ENCODE assay signal across 34 mouse cellular contexts in the genomic region with DNA sequence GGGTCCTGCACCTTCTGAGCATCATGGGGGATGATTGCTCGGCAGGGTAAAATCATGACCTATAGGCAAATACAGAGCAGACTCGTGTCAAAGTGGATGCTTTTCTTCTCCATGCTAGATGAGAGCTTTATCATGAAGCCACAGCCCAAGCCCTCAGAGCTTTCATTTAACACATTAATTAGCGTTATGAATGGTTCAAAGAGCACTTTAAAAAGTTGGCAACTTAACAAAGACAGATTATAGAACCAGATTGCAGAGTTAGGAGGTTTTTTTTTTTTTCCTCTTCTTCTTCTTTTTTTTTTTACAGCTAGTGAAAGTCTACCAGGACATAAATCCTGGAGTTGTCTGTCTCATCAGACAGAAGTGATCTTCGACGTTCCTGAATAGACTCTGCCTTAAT. TPM values are rescaled to one million over a fixed set of nuclear protein-coding genes. Genes with fewer than 3 reads are reported as not detected.
"Had no signal": no experiment of that assay in that cellular context is flagged by ENCODE, and none has a peak within 500 bp of the region (broad histone marks: within the 10 kb centered on the region; RNA-seq: fewer than 3 reads in every experiment).

No protein-coding gene starts in this region.

- H3K4me2 ChIP-seq: limb, embryonic 12.5 days; limb, embryonic 13.5 days; limb, embryonic 15.5 days; liver, embryonic 11.5 days; liver, embryonic 12.5 days; liver, embryonic 13.5 days; liver, embryonic 15.5 days; lung, embryonic 14.5 days; lung, embryonic 15.5 days; midbrain, embryonic 12.5 days; midbrain, embryonic 13.5 days; midbrain, embryonic 15.5 days; neural tube, embryonic 12.5 days had no signal

- H3K4me3 ChIP-seq: left cerebral cortex, adult 2 months; limb, embryonic 10.5 days; limb, embryonic 12.5 days; limb, embryonic 13.5 days; limb, embryonic 15.5 days; liver, embryonic 12.5 days; liver, embryonic 13.5 days; liver, embryonic 15.5 days; lung, embryonic 15.5 days; megakaryocyte, embryonic 14.5 days; midbrain, embryonic 10.5 days; midbrain, embryonic 12.5 days; midbrain, embryonic 13.5 days; midbrain, embryonic 15.5 days; myocyte; neural tube, embryonic 12.5 days had no signal

- H3K36me3 ChIP-seq: limb, embryonic 10.5 days; limb, embryonic 12.5 days; limb, embryonic 13.5 days; limb, embryonic 15.5 days; liver, embryonic 12.5 days; liver, embryonic 13.5 days; liver, embryonic 15.5 days; lung, embryonic 15.5 days; midbrain, embryonic 10.5 days; midbrain, embryonic 12.5 days; midbrain, embryonic 13.5 days; midbrain, embryonic 15.5 days; neural tube, embryonic 12.5 days had no signal

- ATAC-seq: liver, embryonic 12.5 days; liver, postnatal 0 days; lung, postnatal 0 days; midbrain, embryonic 13.5 days; midbrain, embryonic 15.5 days had no signal

- H3K9ac ChIP-seq: limb, embryonic 12.5 days; limb, embryonic 13.5 days; limb, embryonic 15.5 days; liver, embryonic 12.5 days; liver, embryonic 13.5 days; liver, embryonic 14.5 days; liver, embryonic 15.5 days; liver, postnatal 0 days; lung, embryonic 14.5 days; lung, embryonic 15.5 days; midbrain, embryonic 12.5 days; midbrain, embryonic 13.5 days; midbrain, embryonic 15.5 days; neural tube, embryonic 12.5 days had no signal

- H3K27ac ChIP-seq: left cerebral cortex, adult 2 months; limb, embryonic 10.5 days; limb, embryonic 12.5 days; limb, embryonic 13.5 days; limb, embryonic 15.5 days; liver, embryonic 12.5 days; liver, embryonic 13.5 days; liver, embryonic 14.5 days; liver, embryonic 15.5 days; lung, embryonic 15.5 days; macrophage; midbrain, embryonic 10.5 days; midbrain, embryonic 12.5 days; midbrain, embryonic 13.5 days; midbrain, embryonic 15.5 days; neural tube, embryonic 12.5 days had no signal

- H3K27me3 ChIP-seq: limb, embryonic 12.5 days; limb, embryonic 13.5 days; limb, embryonic 15.5 days; liver, embryonic 12.5 days; liver, embryonic 13.5 days; liver, embryonic 15.5 days; lung, embryonic 15.5 days; midbrain, embryonic 12.5 days; midbrain, embryonic 13.5 days; midbrain, embryonic 15.5 days; neural tube, embryonic 12.5 days had no signal

- DNase-seq: left cerebral cortex, postnatal 4 days; liver; liver, embryonic 13.5 days; liver, postnatal 0 days; lung, adult 18-20 months; lung, adult 2 months; lung, embryonic 14.5 days; lung, postnatal 10 days; lung, postnatal 14 days; lung, postnatal 36 days; lung, postnatal 4 days had no signal

- H3K4me1 ChIP-seq: liver, embryonic 12.5 days; liver, embryonic 15.5 days; lung, embryonic 15.5 days; midbrain, embryonic 15.5 days; neural tube, embryonic 12.5 days had no signal

- H3K9me3 ChIP-seq: limb, embryonic 10.5 days; limb, embryonic 12.5 days; limb, embryonic 13.5 days; limb, embryonic 15.5 days; liver, embryonic 12.5 days; liver, embryonic 13.5 days; liver, embryonic 15.5 days; lung, embryonic 15.5 days; midbrain, embryonic 10.5 days; midbrain, embryonic 12.5 days; midbrain, embryonic 13.5 days; midbrain, embryonic 15.5 days; neural tube, embryonic 12.5 days had no signal

RNA-seq across cellular contexts. Expression of a gene that starts 15.4 kb away (rescaled TPM):
- total RNA-seq: left cerebral cortex, adult 18-20 months; left cerebral cortex, postnatal 14 days; liver, adult 2 months had no signal
- polyA plus RNA-seq: limb, embryonic 11.5 days; midbrain, embryonic 13.5 days; midbrain, embryonic 15.5 days had no signal
